Mouse (Mus musculus) fibroblast of lung, adult 2 months (primary cell): Measurements from ENCODE around the gene Arf3.
"Not testable (repeated sequence)": the region's sequence is repeated elsewhere in the genome, so short reads cannot be mapped to it uniquely, and the experiment has no call there.

ENCODE experiments used
- DNase-seq: peaks from one replicate; pipeline ENCODE4 v3.0.0-alpha.2; 2011; ENCODE audit warnings: low read depth

Arf3 gene

DNA sequence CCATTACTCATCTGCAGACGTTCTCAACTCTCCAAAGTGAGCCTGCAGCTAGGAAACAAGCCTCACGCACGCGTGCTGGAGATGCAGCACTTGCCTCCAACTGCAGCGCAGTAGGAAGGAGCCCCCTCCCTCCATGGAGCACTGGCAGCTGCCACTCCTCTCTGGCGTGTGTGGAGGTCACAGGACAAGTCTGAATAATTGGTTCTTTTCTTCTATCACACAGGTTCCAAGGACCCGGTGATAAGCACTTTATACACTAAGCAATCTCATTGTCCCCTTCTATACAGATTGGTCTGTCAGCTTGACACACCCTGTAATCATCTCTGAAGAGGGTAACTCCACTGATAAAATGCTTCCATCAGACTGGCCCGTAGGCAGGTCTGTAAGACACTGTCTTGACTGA lies 10.0 kb downstream of the Arf3 start:
- DNase-seq, result no peak

DNA sequence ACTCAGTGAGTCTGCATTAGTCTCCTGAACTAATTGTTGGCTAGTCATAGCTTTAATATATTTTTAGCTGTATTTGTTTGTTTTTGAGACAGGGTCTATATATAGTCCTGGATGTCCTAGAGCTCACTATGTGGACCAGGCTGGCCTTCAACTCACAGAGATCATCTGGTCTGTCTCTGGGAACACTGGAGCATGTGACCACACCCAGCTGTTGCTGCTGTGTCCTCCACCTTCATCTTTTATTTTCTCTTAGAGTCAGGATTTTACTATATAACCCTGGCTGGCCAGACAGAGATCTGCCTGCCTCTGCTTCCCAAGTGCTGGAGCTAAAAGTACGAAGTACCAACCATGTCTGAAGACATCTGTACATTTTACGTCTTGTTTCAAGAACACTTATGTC lies 13.9 kb downstream of the Arf3 start:
- no peak for DNase-seq

DNA sequence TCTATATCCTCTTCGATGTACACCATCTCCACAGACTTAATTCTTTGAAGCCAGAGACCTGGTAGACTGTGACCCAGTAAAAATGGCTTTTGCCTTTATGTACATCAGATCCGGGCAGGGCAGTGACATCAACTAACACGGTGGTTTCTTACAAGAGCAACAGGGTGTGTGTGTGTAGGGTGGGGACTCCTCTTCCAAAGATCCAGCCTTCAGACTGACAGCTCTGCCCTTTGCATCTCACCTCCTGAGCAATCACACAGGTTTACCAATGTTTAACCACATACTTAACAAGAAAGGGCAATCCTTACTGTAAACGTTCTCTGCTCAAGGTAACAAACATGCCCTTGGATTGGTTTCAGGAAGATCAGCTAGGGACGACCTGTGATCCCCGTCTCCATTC lies 15.7 kb downstream of the Arf3 start:
- DNase-seq, result no peak

DNA sequence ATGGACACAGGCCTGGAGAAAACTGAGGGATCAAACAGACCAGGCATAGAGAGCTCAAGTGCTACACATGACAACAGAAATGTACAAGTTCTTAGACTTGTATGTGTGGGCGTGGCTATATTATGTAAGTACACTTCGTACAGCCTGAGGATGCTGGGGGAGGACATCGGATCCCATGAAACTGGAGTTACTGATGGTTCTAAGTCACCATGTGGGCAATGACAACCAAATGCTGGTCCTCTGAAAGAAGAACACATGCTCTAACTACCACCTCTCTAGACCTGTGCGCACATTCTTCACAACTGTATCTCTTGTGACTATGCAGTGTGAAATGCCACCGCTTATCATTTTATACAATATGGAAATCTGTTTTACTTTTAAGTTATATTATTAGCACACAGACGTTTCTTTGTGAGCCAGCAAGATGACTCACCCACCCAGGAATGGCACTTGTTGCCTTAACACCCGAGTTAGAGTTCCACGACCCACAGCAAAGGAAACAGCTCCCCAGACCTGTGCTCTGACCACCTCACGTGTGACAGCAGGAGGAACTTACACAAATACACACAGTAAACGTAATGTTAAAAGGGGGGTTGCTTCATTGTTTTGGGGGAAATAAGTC lies 16.6 kb downstream of the Arf3 start:
- DNase-seq, result peak; percentile 51

DNA sequence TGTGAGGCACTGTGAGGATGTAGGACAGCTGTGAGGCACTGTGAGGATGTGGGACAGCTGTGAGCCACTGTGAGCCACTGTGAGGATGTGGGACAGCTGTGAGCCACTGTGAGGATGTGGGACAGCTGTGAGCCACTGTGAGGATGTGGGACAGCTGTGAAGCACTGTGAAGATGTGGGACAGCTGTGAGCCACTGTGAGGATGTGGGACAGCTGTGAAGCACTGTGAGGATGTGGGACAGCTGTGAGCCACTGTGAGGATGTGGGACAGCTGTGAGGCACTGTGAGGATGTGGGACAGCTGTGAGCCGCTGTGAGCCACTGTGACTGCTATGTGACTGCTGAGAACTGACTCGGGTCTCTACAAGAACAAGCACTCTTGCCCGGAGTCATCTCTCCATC lies 19.2 kb downstream of the Arf3 start:
- not testable (repeated sequence) for DNase-seq

DNA sequence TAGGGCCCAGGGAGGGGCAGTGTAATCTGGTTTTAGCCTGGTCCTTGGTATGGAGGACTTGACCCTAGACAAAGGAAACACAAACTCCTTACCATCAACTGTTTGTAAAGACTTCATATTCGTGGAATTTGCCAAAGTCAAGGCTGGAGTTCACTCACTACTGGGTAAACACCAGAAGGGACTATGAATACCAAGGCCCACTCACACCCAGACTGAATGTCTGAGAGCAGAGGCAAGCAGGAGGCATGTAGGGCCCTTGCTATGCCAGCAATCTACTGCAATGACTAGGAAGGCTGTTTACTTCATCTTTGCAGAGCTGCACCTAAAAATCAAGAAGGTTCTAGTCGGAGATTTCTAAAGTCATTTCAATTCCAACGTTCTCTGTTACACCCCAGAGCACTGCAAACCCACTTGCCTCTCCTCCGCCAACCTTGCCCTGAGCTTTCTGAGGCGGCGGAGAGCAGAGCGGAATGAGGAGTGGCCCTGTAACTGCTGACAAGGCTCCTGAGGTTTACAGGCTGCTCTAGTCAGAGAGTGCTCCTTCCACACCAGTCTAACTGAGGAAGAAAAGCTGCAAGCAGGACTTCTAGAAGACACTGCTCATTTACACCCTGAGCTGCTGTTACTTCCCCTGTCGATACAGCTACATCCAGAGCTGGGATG lies 20.1 kb downstream of the Arf3 start:
- DNase-seq, result no peak

DNA sequence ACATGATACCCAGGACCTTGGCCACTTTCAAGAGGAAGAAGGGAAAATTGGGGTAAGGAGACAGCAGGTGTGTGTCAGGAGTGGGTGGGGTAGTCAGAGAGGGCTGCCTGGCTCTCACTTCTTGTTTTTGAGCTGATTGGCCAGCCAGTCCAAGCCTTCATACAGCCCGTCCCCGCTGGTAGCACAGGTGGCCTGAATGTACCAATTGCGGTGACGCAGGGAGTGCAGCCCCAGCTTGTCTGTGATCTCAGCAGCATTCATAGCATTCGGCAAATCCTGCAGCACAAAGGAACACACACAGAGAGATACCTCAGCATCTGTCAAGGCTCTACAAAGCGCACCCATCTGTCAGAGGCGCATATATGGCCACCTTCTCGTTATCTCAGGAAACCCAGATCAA lies 22.8 kb downstream of the Arf3 start:
- no peak for DNase-seq

DNA sequence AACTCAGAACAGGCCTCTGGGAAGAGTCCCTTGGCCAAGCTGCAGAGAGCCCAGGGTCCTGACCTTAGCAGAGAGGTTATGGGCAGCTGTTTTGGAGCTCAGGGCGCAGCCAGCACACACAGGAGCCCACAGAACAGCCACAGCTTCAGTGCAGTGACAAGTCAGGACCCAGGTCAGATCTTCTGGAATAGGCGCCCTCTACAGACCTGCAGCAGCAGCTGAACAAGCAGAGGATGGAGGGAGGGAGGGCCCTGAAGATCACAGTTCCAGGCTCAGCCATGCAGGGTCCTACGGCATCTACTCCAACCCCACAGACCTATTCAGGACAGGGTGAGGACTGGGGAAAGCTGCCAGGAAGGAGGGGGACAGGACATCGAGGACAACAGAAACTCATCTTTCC lies 24.2 kb downstream of the Arf3 start:
- DNase-seq, result no peak

DNA sequence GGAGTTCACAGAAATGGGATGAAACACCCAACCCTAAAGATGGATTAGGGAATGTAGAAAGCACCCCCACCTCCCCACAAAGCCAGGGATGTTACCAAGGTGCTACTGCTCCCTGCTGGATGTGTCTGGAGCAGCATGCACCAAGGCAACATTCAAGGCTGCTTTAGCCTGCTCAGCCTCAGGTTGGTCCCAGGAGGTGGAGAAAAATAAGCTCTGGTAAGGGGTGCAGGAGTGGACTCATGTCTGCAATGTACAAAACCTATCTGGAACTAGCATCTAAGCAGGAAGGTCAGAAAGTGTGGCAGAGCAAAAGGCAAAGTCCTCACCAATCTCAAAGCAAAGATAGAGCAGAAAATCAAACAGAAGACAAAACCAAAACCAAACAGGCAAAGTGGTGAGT lies 25.1 kb downstream of the Arf3 start:
- no peak for DNase-seq

DNA sequence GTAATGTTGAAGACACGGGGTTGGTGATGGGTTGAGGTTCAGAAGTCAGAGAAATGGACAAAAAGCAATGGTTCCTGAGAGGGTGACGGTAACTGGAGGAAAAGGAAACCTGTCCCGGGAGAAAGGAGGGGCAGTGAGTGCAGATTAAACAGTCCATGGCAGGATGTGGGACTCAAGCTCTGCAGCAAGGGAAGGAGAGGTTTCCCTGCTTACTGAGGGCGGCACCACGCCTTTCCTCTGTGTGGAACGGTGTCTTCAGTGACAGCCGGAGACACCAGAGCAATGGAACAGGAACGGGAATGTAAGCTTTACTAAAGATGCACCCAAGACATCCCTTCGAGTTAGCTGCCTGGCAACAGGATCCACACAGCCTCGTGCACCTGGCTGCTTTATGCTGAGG lies 26.5 kb downstream of the Arf3 start:
- no peak for DNase-seq

DNA sequence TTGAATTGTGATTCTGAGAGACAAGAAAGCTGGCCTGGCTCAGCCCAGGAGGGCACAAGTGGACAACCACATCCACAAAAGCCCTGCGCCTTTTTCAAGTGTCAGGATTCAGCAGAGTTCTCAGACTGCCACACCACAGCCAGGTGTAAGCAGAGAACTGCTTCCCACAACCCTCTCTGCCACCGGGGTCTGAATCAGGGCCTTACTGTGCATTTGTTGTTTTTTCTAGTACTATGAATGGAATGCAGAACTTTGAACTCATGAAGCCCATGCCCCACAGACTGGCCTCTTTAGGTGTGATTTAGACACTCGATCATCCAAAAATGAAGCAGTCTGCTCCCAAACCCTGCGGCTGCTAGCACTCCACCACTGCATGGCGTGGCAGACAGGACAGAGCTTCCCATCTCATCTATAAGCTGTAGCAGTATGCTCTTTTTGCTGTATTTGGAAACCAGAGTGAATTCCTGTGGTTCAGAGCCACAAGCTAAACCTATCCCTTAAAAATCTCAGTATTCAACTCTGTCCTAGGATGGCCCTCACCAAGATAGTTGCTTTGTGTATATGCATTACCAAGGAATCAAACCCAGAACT lies 28.9 kb downstream of the Arf3 start:
- DNase-seq, result no peak

DNA sequence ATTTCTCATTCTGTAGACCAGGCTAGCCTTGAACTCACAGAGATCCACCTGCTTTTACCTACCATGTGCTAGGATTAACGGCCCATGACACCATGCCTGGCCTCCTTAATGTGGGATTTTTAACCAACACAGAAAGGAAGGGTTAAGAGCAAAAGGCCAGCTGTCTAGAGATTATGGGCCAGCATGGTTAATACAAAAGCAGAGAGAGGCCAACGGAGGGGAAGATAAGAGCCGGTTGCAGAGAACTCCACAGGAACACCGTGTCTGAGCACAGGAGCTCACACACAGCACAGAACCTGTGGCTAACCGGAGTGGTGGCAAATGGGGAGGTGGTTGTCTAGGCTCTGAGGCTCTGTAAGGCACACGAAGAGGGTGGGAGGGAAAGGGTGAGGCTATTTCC lies 29.6 kb downstream of the Arf3 start:
- DNase-seq, result no peak

DNA sequence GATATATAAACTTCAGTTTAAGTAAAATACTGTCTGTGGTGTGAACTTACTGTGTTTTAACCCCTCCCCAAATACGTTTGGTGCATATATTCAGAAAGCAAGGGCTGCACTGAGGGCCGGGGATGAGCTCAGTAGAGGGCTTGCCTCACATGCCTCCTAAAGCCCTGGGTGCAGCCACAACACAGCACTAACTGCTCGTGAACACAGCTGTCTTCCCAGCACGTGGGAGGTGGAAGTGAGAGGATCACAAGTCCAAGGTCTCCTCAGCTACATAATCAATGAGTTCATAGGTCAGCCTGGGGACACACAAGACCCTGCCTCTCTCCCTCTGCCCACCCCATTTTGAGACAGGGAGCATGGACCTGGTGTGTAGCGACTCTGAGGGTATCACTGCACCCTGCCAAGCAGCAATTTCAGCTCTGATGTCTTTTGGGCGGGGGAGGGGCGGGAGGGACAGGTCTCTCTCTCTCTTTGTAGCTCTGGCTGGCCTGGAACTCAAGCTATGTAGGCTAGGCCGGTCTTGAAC lies 30.9 kb downstream of the Arf3 start:
- DNase-seq, result no peak

DNA sequence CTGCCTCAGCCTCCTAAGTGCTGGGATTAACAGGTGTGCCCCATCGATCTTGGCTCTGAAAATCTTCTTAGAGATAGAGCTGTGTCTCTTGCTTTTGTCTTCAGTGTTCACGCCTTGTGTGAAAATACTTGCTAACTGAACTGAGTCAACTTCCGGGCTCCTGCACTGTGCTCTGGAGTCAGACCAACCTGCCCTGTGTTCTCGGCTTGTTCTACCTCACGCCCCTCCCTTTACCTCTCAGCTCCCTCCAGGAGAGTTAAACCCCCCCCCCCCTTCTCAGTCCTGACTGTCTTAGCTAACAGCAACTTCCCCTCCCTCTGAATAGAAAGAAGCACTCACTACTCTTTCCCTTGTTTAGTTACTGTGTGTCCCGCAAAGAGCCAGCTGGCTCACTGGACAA lies 32.2 kb downstream of the Arf3 start:
- no peak for DNase-seq

DNA sequence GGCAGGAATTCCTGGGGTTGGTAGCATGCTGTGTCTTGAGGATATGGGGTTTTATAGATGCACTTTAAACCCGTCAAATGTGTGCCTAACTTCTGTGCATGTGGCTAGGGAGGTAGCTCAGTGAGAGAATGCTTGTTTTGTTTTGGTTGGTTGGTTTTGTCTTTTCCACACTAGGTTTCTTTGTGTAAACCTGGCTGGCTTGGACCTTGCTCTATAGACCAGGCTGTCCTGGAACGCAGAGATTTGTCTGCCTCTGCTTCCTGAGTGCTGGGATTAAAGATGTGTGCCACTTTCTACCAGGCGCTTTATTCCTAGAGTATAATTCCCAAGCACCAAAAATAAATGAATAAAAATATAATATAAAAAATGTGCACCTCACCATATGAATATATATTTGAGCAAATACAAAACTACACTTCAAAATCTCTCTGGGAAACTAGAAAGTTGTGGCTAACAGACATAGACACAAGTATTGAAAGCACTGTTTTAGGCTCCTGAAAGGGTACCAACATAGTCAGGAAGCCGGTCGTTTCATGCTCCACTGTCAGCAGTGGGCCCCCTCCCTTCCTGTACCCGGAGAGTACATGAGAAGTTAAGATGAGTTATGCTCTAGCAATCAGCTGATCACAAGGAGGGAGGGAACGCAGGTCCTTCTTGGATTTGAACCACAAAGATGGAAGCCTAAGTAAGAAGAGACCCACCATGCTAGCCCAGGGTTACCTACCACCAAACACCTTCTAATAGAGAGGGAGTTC lies 33.0 kb downstream of the Arf3 start:
- no peak for DNase-seq

DNA sequence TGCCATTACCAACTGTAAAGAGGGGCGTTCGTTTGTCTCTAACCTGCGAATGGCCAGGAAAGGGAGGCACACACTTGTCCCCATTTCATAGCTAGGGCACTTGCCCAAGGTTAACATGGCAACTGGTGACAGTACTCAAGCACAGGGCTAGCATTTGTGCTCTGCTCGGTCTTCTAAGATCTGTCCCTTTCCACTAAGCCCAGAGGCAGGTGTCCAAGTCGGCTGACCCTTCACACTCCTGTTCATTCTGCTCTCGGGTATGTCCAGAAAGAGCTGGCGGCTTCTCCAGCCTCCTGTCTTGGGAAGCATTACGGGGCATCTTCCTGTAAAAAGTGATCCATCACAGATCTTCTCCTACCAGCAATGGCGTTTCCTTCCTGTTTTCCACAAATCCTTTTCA lies 34.6 kb downstream of the Arf3 start:
- no peak for DNase-seq

DNA sequence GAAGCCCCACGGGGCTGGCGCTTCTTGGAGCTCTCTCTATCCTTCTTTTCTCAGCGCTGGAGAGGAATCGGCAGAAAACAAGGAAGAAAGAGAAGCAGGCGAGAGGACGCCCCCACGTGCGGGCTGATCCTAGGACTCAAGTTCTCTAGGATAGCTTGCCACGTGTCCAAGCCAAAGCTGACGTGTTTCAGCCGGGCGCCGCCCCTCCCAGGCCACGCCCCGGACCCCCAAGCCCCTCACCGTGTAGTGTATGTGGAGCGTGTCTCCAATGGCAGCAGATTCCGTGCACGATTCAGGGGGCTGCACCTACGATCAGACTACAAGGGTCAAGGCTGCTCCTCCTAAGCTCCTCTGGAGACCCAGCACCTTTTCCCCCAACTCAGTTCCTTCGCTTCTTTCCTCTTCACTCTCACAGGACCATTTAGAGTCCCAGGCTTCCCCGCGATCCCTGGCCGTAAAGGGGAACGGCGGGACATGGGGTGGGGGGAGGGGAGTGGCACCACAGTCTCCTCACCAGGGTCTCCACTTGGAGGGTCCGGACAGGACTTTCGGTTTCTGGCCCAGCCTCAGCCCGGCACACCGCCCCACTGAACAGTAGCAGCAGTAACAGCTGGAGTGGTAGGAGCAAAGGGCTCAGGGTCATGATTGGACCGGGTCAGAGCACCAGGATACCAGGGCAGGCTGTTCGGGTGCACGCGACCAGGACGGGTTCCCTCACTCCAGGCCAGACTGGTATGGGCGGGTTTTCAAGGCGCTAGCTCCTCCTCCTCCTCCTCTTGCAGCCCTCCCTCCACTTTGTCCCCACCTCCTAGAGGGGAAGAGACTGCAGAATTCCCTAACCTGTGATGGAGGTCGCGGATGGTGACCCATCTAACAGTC lies 35.3 kb downstream of the Arf3 start, which contains the start of gene Fkbp11:
Gene Fkbp11 (minus strand): TSS at position 756 of the 879 bp plus-strand sequence.
- no peak for DNase-seq

DNA sequence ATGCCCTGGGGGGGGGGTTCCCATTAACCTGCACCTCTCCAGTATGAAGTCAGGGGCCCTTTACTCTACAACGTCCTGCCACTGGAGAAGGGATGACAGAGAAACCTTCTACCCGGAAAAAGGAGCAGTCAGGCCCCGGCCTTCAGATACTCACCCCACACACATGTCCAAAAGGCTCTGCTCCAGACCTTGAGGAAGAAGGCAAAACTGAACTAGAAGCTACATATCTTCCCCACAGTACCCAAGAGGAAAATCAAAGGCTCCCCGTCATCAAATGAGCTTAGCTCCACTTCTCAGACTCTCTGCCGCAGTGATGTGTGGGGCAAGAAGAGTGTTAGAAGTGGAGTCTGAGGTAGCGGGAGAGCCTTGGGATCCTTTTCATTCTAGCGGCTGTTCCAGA lies 36.3 kb downstream of the Arf3 start:
- no peak for DNase-seq

DNA sequence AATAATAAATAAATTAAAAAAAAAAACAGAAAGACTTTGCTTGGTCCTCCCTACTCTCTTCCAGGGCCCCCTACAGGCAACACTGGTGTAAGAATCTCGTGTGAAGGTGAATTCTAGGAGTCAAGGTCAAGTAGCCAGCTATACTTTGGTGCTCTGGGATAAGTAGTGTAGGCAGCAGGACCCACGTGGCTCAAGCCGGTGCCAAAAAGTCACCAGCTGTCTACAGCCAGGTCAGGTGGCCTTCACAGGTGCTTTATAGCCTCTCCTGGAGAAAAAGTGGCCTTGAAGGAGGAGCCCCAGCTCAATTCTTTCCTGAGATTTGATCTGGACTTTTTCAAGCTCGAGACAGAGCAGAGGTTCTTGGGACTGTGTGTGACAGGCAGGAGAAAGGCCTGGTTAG lies 36.9 kb downstream of the Arf3 start:
- no peak for DNase-seq

DNA sequence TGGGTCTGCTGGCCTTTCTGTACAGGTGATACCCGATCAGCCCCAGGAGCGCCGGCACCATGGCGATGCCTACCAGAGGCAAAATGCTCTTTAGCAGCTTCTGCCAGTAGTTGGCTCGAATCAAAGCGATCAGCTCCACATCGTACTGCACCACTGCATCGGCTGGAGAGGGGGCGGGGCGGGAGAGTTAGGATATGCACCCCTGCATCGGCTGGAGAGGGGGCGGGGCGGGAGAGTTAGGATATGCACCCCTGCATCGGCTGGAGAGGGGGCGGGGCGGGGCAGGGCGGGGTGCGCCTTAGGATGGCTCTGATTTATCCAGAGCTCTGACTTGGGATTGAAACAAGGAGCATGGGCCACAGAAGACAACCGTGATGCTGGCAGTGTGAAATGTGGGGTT lies 38.6 kb downstream of the Arf3 start:
- no peak for DNase-seq

DNA sequence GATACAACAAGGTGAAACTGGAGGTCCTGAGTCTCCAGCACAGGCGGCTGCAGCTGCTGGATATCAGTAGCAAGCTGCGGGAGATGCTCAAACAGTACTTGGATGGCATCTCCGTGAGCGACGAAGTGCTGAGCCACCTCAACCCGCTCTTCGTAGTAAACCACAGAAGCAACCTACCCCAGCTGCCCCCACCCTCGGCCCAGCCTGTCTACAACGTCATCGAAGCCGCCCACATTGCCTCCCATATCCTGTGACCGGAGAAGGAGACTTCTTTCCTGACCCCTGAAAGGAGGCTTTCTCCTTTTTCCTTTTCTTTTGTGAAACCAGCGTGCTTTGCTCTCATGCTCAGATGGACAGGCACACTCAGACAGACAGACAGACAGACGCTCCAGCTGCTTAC lies 40.2 kb downstream of the Arf3 start:
- no peak for DNase-seq

DNA sequence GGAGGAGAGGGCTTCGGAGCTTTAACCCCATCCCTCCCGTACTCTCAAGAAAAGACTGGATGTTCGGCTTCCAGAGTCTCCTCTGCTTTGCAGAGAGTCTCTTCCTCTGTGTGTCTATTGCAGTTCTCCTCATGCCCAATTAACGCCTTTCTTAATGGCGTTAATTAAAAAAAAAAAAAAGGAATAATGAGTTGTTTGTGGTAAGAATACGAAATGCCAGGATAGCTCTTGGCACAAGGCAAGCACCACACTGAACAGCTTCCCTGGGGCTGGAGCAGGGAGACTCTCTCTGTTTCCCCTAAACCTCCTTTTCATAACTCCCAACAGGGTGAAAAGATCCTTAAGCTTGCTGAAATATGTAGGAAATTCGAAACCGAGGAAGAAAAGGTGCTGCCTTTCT lies 40.8 kb downstream of the Arf3 start:
- DNase-seq, result no peak
